Mouse (Mus musculus) intestine, postnatal 0 days (tissue): ENCODE measurements around the gene Pagr1a. TPM values are rescaled to one million over a fixed set of nuclear protein-coding genes. Genes with fewer than 3 reads are reported as not detected.
A peak's percentile ranks its signal among the peaks of the same experiment; 100 is the strongest.

Experiments
- ATAC-seq: fragments of 200-750 bp; cut with Nextera tagmentation; 2 replicates; pipeline ENCODE4 v1.8.0; 2017; ENCODE audit warnings: mild to moderate bottlenecking, moderate TSS enrichment, moderate library complexity
- H3K27ac ChIP-seq: fragments of 300-500 bp; sonication (generic); 2 replicates; pipeline ENCODE4 v1.5.1; 2014; ENCODE audit warnings: mild to moderate bottlenecking, low read depth, low read length, moderate library complexity
- H3K27me3 ChIP-seq: fragments of 300-500 bp; sonication (generic); replicated peaks from 2 replicates; pipeline ENCODE4 v1.6.1; 2014; ENCODE audit warnings: low read length, mixed read lengths; ENCODE audit not compliant: control insufficient read depth, insufficient read depth
- H3K36me3 ChIP-seq: fragments of 300-500 bp; sonication (generic); 2 replicates; pipeline ENCODE4 v1.6.1; 2014; ENCODE audit warnings: mild to moderate bottlenecking, moderate library complexity; ENCODE audit not compliant: control insufficient read depth, insufficient read depth
- H3K4me1 ChIP-seq: fragments of 300-500 bp; sonication (generic); replicated peaks from 2 replicates; pipeline ENCODE4 v1.6.1; 2014; ENCODE audit warnings: antibody characterized with exemption, low read length, mixed read lengths; ENCODE audit not compliant: control insufficient read depth, insufficient read depth
- H3K4me2 ChIP-seq: fragments of 300-500 bp; sonication (generic); replicated peaks from 2 replicates; pipeline ENCODE4 v1.6.1; 2014; ENCODE audit warnings: low read depth, mild to moderate bottlenecking, moderate library complexity
- H3K4me3 ChIP-seq: fragments of 300-500 bp; sonication (generic); 2 replicates; pipeline ENCODE4 v1.5.1; 2014; ENCODE audit warnings: low read depth, low read length
- H3K9ac ChIP-seq: fragments of 300-500 bp; sonication (generic); 2 replicates; pipeline ENCODE4 v1.6.1; 2014; ENCODE audit warnings: mild to moderate bottlenecking, low read depth, low read length
- H3K9me3 ChIP-seq: fragments of 300-500 bp; sonication (generic); 2 replicates; pipeline ENCODE4 v1.6.1; 2016; ENCODE audit warnings: mixed run types; ENCODE audit not compliant: control insufficient read depth
- CTCF ChIP-seq: sonication (generic); IDR thresholded peaks from 2 replicates; pipeline ENCODE4 v1.5.1; 2016; ENCODE audit warnings: low read depth, mild to moderate bottlenecking, control low read depth, antibody characterized with exemption, moderate library complexity
- WGBS: fragments of 180-500 bp; shearing (Covaris S2); extraction: QIAGEN DNeasy Blood & Tissue Kit; methylation state at CpG from one replicate; pipeline ENCODE4 v1.1.7; 2014; 5-methylcytosine and 5-hydroxymethylcytosine counted together
- polyA plus RNA-seq: library from polyadenylated mRNA; unstranded; fragments of >200 nt; fragmentation: Nextera tagmentation; extraction: Ambion mirVana; gene quantifications from 2 replicates; pipeline ENCODE4 v1.2.1, GENCODE M21; 2015

Pagr1a gene
- polyA plus RNA-seq, 1 experiment from 2014 or later, result 37.5 TPM

GRCm38 (mm10) chr7:126999568-126999967, 17.6 kb downstream of the Pagr1a start:
- Histone ChIP-seq H3K9me3 (no peaks in the 10 kb centered on the region), H3K27ac (no peak overlapping the region), H3K4me3 (no peak overlapping the region), H3K4me2 (no peak overlapping the region), H3K27me3 (no peaks in the 10 kb centered on the region), H3K4me1 (no peaks in the 10 kb centered on the region; the same call in 1 of the 2 replicates), H3K36me3 (peaks cover 55% of the 10 kb centered on the region), H3K9ac (no peak overlapping the region)
- WGBS, result 75% methylated on average over 10 of the region's 10 CpGs
- no peak for ATAC-seq
- no peak for TF ChIP-seq CTCF

- Histone ChIP-seq H3K4me3 (no peak overlapping the region), H3K9ac (no peak overlapping the region), H3K4me1 (no peaks in the 10 kb centered on the region), H3K27me3 (no peaks in the 10 kb centered on the region), H3K36me3 (peaks cover 69% of the 10 kb centered on the region), H3K9me3 (no peaks in the 10 kb centered on the region), H3K27ac (no peak overlapping the region), H3K4me2 (no peak overlapping the region)
- 82% methylated on average over 4 of the region's 4 CpGs for WGBS
- no peak for ATAC-seq
- peak; percentile 52 for TF ChIP-seq CTCF
Observed at GRCm38 (mm10) chr7:126996449-126996848, 20.7 kb downstream of the Pagr1a start.

GRCm38 (mm10) chr7:126988816-126989215, 28.3 kb downstream of the Pagr1a start:
- peaks cover 47% of the 10 kb centered on the region for H3K36me3 ChIP-seq
- no peak for TF ChIP-seq CTCF
- no peak overlapping the region for H3K4me2 ChIP-seq
- H3K9ac ChIP-seq, result no peak overlapping the region
- H3K9me3 ChIP-seq, result no peaks in the 10 kb centered on the region
- 69% methylated on average over 8 of the region's 8 CpGs for WGBS
- H3K27me3 ChIP-seq, result no peaks in the 10 kb centered on the region
- H3K4me3 ChIP-seq, result no peak overlapping the region
- H3K27ac ChIP-seq, result no peak overlapping the region
- no peak for ATAC-seq
- H3K4me1 ChIP-seq, result no peaks in the 10 kb centered on the region

- H3K4me1 ChIP-seq, result no peaks in the 10 kb centered on the region; the same call in 1 of the 2 replicates
- H3K27ac ChIP-seq, result no peak overlapping the region
- peaks cover 30% of the 10 kb centered on the region for H3K36me3 ChIP-seq
- no peak overlapping the region for H3K4me3 ChIP-seq
- peak; percentile 75 for ATAC-seq
- no peak overlapping the region for H3K4me2 ChIP-seq
- TF ChIP-seq CTCF, result peak; percentile 85
- WGBS, result 35% methylated on average over 9 of the region's 9 CpGs
- H3K9ac ChIP-seq, result no peak overlapping the region
- H3K9me3 ChIP-seq, result no peaks in the 10 kb centered on the region
- no peaks in the 10 kb centered on the region for H3K27me3 ChIP-seq
Observed at GRCm38 (mm10) chr7:126986319-126986718, 30.8 kb downstream of the Pagr1a start.

- Histone ChIP-seq H3K4me3 (no peak overlapping the region), H3K9me3 (no peaks in the 10 kb centered on the region), H3K4me2 (no peak overlapping the region), H3K27me3 (no peaks in the 10 kb centered on the region), H3K36me3 (peaks cover 33% of the 10 kb centered on the region), H3K4me1 (no peaks in the 10 kb centered on the region; the same call in 1 of the 2 replicates), H3K27ac (no peak overlapping the region), H3K9ac (no peak overlapping the region)
- 52% methylated on average over 10 of the region's 10 CpGs for WGBS
- no peak for TF ChIP-seq CTCF
- no peak for ATAC-seq
Observed at GRCm38 (mm10) chr7:126984667-126985444, 32.3 kb downstream of the Pagr1a start.

GRCm38 (mm10) chr7:126983113-126983512, 34.0 kb downstream of the Pagr1a start:
- Histone ChIP-seq H3K4me3 (no peak overlapping the region), H3K27me3 (no peaks in the 10 kb centered on the region), H3K27ac (no peak overlapping the region), H3K36me3 (peaks cover 33% of the 10 kb centered on the region), H3K4me1 (no peaks in the 10 kb centered on the region; the same call in 1 of the 2 replicates), H3K4me2 (no peak overlapping the region), H3K9ac (no peak overlapping the region), H3K9me3 (no peaks in the 10 kb centered on the region)
- ATAC-seq, result no peak
- 84% methylated on average over 7 of the region's 7 CpGs for WGBS
- no peak for TF ChIP-seq CTCF
